Mouse (Mus musculus) T-helper 17 cell (primary cell): ENCODE results near the gene Nphp1.

Experiments
- in situ Hi-C, 2 experiments: fragments of 300-600 bp; cut with MboI, MseI; formaldehyde crosslinking; loops; 1 replicate in 1 of 2; 2 replicates in 1 of 2; pipeline ENCODE4 v1.15.1; 2025; ENCODE audit warnings: high pct_unique_total_duplicates in 2 of 2

Nphp1 gene

DNA sequence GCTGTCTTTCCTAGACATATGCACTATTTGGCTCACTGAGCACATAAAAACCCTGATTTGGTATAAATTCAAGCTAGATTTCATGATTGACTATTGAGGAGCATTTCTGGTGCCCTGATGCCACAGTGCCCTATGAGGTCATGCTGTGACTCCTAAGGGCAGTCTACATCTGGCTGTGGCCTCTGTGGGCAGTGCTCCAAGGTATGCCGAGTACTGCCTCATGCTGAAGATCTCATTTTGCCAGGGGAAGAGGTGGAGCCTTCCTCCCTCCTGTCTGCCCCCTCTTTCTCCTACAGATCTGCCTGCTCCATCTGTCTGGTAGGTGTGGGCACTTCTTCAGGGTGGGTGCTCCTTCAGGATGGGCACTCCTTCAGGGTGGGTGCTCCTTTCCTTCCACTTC lies 39.3 kb downstream of the Nphp1 start:
- in situ Hi-C loops, result no loop called here

DNA sequence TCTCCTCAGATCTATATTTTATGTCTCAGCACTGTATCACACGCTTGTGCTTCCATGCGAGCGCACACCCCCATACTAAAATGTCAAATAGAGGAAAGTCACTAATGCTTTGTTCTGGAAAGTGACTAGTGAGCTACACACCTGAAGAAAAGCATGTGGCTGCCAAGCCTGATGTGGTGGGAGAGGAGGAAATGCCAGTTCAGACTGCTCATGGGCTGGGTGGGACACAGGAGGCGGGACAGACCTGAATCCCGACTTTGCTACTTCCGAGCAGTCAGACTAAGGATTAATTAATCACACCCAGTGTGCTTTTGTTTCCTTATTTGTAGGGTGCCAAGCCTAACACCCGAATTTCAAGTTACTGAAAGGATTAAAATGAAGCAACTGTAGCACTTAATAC lies 40.4 kb downstream of the Nphp1 start:
- in situ Hi-C loops, result no loop called here

DNA sequence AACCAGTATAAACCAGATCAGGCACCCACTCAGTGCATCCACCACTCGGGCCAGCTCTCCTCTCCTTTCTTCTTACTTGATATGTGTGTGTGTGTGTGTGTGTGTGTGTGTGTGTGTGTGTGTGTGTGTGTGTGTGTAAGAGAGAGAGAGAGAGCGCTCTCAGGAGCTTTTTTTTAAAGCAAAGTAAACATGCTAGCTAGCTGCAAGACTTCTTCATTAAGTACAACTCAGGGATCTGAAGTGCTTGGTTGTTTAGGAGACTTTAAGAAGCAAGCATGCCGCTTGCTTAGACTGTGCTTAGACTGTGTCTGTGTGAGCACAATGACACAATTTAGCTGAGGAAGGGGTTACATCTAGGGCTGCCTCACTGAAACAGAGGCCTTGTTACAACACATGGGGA lies 46.1 kb downstream of the Nphp1 start:
- in situ Hi-C loops, result no loop called here

DNA sequence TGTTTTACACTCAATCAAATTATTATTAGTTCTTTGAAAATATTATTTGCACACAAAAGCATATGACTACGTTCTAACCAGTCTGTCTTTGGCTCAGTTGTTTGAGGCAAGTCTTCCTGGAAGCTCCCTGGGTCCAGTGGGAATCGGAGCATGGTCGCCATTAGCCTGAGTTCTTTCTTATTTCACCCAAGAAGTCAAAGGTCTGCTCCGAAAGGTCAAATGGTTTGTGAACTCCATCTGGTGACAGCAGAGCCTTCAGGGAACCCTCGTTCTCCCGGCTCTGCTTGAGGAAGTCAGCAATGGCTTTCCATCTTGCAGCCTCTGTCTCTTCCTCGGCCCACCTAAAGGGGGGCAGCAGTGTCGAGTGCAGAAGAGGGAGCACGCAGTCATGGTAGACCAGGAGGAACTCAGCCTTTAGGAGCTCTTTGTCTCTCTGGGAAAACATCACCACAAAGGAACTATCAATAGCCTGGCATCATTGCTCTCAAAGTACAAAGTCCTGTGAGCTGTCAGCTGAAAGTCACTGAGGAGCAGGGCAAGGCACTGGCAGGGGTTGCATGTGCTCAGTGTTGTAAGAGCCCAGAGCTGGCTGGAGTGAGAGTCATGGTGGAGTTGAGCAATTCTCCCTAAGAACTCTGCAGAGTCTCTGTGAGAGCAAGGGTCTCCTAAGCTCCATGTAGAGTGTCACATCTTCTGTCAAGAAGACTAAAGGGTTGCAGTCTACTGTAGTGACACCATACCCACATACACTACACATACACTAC lies 47.8 kb downstream of the Nphp1 start:
- in situ Hi-C loops, result no loop called here

DNA sequence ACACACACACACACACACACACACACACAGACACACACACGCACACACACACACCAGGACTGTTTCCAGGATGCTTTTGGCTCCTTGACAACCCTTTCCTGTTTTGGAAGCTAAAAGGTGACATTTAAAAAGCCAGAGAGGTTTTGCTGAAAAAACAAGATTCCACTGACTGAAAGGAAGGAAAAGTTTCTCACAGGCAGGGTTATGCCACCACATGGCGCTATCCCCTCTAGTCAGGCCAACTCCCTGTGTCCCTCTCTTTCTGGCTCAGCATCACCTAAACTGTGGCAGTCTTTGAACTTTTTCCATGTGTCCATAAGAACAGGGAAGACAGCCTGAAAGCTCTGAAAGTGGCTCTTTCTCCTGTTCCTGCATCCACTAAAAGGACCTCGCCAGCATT lies 50.8 kb downstream of the Nphp1 start:
- in situ Hi-C loops, result no loop called here

DNA sequence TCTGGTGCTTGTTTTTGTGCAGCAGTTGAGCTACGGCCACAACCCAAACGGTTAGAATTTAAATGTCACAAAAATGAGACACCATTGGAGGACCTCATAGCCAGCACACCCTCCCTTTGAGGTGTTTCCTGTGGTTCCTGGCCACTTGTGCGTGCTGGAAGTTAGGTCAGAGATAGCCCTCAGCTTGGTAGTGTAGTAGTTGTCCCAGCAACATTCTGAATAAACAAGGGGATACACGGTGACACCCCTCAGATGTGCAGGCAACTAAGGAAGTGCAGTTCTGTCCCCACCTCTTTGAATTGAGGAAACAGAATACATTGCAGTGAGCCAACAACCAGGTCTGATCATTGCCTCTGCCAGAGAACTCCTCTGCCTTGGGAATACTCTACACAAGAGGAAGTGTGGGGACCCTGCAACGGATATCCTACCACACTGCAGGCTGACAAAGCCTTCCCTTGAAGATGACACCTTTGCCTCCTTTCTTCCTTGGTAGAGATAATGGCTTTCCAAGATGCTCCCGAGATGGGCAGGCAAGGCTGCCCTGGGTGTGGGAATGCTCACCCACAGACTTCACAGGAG lies 52.0 kb downstream of the Nphp1 start:
- in situ Hi-C loops, result no loop called here

DNA sequence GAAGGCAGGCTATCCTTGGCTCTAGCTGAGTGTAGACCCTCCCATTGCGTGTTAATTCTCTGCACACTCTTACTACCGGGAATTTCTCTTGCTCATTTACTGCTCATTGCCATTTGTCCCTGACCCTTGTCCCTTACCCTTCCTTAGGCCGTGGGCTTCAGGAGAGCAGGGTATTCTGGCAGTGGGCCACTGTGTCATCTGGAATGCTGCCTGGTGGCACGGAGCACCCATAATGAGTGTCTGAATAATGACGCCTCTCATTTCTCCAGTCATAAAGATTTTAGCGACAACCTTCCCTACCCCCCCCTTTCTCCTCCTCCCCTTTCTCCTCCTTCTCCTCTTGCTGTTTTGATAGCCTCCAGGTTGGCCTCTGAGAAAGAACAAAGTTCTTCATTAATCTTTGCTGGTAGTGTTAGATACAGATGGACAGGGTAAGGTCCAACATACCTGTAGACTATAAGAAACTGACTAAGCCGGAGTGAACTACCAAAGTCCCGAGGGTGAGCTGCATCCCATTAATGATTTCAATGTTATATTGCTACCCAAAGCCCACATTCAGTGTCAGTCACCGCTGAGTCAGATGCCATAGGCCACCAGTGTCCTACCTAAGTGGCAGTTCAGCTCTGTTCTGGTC lies 53.1 kb downstream of the Nphp1 start:
- in situ Hi-C loops, result no loop called here

DNA sequence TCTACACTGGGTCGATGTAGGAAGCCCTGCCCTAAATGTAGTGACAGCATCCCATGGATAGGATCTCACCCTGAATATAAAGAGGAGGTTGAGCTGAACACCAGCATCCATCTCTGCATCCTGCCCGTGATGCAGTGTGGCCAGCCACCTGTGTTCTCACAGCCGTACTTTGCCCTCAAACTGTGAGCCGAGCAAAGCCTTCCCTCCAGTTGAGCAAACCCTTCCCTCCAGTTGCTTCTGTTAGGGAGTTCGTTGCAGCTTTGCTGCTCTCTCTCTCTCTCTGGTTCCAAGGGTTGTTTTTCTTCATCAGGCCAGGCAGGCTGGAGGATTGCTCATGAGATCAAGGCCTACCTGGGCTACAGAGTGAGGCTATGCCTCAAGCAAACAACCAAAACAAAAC lies 53.8 kb downstream of the Nphp1 start:
- in situ Hi-C loops, result no loop called here

DNA sequence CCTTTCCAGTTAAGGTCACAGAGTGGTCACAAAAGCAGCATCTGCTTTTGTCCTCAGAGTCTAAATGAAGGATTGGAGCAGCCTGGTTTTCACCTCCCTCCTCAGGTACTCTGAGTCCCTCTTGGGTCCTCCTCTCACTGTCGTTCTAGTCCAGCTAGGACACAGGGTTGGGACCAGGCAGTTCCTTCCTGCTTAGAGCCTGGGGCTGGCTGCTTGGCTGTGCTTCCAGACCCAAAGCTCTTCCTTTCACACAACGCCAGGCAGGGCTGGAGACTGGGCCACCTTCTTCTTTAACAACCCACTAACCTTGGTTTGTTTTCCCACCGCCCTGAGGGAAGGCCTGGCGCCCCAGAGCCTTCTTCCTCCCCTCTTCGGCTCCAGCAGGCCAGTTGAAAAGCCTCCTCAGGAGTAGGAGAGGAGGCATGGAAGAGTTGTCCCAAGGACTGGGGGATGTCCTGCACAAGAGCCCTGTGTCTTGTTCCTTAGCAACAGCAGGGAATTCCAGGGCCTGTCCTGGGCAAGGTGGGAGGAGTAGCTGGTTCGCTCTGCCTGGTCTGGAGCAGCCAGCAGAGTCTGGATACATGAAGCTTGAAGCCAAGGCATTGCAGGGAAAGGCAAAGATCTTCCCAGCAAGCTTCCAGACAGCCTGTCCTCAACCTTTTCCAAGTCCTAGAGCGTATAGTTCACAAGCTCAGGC lies 58.2 kb downstream of the Nphp1 start:
- in situ Hi-C loops, result no loop called here

DNA sequence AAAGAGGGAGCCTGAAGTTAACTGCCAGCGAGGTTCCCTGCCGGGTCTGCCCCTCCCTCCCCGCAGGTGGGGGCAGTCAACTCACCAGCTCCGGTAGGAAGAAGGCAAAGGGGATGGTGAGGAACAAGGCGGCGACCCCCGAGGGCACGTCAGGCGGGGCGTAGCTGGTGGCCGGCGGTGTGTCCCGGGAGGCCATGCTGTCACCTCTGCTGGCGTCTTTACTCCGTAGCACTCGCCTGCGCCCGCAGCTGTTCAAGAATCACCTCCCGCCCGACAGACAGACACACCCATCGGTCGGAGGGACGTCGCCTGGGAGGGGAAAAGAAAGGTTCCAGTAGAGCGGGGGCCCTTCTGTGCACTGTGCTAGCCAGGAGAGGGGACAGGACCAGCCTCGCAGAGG lies 59.0 kb downstream of the Nphp1 start, which contains the start of gene Mall:
TSS of gene Mall (minus strand) at position 262 of the 400 bp plus-strand sequence.
- in situ Hi-C loops, result no loop called here

DNA sequence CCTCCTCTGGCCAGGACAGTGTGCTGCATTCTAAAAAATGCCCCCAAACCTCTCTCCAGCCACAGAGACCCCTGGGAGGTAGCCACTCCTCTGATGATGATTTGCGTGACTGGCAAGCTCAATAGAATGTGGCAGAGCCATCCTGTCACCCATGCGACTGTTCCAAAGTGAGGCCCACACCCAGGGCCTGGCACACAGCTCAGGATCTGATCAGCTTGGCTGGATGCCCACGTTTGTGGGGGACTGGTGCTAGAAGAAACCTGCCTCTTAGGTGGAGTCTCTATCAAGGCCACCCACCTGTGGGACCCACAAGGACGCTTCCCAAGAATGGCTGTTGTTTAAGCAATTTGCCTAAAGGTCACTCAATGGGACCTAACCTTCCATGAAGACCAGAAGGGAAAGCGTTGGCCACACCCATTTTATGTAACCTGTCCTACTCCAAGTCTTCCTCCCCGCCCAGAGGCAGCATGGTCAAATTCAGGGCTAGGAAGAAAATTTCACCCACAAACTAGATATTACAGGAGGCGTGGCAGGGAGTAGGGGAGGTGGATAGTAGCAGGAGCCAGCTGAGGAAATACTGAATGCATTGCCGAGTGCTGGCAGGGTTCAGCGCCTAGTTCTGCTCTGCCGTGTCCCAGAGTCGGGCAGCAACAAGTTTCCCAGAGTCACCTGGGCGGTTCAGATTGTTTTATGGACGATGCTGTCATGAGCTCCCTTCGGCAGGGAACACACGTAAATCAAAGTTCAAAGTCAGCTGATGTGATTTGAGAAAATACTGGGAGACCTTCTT lies 59.8 kb downstream of the Nphp1 start:
- in situ Hi-C loops, result no loop called here

DNA sequence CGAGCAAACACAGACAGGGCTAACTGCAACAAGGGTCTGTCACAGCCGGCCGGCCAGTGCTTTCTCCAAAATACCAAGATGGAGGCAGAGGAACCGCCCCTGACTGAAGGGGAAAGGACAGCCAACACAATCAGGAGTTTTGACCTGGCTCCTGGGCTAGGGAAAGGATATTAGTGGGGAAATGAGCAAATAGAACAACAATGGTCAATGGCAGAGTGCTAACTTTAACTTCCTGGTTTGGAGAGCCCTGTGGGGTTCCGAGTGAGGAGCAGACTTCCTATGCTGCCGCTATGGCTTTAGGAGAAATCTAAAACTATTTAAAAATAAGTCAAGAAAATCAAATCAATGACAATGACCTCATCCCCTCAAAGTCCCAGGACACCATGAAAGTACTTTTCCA lies 60.6 kb downstream of the Nphp1 start:
- in situ Hi-C loops, result no loop called here

DNA sequence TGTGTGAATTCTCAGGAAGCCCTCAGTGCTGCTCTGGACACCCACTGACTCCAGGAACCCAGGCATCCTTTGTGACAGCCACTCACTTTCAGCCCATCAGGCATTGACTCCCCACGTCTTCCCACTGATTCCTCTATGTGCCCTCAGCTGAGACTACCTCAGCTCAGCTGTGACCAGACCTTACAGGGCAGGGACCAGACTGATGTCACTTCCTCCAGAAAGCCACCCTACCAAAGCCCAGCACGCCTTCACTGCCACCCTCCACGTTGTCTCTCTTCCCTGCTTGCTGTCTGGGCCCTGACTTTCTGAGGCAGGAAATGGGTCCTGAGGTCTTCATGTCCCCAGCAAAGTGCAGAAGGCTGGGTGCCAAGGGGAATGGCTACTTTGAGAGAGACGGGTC lies 65.5 kb downstream of the Nphp1 start:
- in situ Hi-C loops, result no loop called here

DNA sequence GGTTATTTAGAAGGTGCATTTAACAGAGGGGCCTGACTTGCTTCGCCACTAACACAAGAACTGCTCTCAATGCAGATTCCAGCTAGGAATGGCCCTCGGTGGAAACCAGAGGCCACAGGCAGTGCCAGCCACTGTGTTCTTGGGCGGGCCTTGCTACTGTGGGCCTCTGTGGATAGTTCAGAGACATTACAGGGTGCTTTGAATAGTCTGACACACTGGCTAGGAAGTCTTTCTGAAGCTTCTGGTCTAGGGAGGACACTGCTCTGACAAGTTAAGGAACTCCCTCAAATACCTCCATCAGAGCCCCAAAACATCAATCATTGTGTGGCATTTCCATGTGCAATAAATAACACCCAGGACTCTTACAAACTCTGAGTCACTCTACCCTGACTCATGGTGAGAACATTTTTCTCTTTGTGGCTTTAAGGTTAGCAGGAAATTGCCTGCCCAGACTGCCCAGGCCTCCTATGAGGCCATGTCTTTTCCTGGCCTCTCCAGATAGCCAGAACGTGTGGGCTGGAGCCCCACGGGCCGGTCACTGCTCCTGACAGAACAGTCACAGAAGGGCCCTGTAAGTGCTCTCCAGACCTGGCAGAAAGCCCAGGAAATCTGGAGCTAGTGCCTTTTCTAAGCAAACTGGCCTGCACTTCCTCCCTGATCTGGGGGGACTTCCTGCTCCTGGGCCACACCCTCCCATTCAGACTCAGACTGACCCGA lies 66.4 kb downstream of the Nphp1 start:
- in situ Hi-C loops, result no loop called here

DNA sequence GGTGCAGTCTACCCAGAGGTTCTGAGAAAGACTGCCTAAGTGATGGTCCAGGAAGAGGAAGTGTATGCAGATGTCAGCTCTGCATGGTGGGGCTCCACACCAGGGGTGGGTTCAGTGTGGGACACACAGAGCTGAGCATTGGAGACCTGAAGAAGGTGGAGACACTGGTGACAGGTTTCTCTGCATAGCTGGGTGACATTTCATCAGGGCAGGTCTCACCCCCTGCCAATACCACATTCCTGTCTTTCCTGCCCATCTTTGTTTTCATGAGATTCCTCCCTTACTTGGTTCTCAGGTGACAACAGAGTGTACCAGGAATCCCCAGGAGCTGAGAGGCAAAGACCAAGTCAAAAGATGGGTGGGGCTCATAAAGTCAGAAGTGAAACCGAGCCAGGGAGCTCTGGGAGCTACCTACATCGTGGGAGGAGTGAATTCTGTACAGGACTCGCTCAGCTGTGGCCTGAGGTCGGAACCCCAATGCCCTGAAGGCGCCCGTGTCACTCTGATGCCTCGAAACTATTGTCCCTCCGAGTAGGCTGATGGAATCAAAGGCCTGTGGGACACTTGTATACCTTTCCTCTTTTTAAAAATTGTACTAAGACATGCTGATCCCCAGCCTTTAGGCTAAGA lies 69.7 kb downstream of the Nphp1 start:
- in situ Hi-C loops, result no loop called here

DNA sequence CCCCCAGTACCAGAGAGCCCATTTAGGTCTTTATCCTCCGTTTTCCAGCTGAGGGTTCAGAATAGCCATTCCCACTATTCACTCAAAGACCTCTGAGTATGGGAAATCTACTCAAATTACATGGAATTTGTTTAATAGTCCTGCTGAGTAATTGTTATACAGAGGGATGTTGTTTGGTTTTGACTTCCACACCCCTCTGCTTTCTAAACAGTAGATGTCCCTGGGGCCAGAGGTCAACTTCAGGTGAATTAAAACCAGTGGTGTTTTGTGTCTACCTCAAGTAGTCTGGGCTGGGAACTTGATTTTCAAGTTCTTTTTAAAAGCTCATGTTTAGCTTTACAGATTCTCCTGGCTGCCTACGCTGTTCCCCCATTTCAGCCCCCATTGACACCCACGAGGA lies 74.0 kb downstream of the Nphp1 start:
- in situ Hi-C loops, result no loop called here

DNA sequence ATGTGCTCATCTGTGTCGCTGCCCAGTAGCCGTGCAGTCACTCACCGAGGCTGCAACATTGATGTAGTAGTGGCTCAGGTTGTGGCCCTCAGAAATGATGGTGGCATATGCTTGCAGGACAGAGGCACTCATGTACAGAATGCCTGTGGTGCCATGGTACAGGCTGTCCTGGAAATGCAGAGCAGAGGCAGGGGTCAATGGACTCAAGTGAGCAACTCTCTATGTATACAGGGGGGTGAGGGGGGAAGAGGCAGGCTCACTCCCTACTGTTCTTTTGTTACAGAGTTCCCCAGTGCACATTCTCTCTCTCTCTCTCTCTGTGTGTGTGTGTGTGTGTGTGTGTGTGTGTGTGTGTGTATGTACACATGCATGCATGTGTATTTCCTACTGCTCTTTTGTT lies 79.9 kb downstream of the Nphp1 start:
- in situ Hi-C loops, result no loop called here

DNA sequence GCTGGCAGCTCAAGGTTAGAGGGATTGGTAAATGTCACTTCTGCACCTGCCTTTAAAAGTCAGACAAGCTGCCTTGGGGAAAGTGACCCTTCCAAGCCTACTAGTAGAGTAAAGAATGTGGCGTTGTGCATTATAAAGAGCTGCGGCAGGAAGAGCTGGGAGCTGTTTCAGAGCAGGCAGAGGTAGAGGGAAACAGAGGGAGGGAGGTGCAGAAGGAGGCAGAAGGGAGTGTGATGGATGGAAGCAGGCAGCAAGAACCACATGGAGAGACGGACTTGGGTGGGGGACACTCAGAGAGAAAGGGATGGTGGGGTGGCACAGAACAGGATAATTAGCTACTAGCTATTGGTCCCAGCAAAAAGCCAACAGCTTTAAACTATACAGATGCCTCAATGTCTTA lies 80.6 kb downstream of the Nphp1 start:
- in situ Hi-C loops, result no loop called here

DNA sequence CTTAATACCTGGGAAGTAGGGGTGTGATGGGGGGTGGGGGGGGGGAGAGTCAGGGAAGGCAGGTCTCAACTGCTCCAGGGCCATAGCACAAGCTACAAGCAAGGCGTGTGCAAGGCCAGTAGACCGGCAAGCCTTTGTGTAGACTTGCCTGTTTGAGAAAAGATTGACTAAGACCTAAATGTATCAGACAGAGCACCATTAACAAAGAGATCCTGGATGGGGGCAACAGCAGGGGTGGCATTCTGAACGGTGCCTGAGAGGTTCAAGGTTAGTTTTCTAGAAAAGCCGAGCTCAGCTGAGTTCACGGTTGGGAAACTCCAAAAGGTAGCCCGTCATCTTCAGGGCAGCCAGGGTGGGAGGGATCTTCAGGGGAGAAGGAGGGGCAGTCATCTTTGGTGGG lies 83.4 kb downstream of the Nphp1 start:
- in situ Hi-C loops, result no loop called here
